Mouse (Mus musculus): Measurements from ENCODE around the gene Rasl11a.
"Not testable (repeated sequence)": the region's sequence is repeated elsewhere in the genome, so short reads cannot be mapped to it uniquely, and the experiment has no call there.

Gene Rasl11a

DNA sequence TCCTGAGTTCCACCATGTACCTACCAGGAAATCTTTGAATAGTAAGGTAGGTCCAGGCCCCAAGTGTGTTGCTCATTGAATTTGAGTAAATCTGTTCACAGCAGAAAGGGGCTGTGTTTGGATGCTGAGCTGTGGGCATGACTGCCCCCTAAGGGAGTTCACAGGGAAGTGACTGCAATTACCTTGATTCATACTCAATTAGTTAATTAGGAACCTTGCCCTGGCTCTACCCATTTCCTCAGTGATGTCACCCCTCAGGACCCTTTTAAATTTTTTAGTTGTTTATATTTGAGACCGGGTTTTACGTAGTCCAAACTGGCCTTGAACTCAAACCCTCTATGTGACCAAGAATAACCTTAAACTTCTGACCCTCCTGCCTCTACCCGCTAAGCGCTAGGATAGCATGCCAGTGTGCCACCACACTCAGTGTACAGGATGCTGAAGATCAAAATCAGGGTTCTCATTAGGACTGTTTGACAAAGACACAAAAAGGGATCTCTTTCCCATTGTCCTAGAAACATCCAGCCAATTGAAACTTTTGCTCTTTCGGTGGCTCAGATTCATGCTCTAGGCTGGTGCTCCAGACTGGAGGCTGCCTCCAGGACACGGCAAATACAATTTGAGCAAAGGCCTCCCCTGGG is 450 bp upstream of the Rasl11a start:
- DNase-seq, result no peak

DNA sequence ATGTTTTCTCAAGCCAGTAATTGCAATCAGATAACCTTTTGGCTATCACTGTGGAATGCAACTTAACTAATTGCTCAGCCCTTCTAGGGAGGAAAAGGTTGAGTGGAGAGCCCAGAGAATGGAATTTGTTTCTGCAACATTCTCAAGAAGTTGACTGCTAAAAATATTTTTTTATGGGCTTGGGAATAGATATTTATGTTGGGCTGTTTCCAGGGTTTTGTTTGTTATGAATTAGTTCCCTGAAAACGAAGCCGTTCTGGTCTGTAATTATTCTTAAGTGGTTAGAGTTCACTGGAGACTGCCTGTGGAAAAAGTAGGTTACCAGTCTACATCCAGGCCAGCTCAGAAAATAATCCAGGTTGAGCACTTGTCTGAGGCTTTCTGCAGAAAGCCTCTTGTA is 1.6 kb downstream of the Rasl11a start:
- DNase-seq, result no peak

DNA sequence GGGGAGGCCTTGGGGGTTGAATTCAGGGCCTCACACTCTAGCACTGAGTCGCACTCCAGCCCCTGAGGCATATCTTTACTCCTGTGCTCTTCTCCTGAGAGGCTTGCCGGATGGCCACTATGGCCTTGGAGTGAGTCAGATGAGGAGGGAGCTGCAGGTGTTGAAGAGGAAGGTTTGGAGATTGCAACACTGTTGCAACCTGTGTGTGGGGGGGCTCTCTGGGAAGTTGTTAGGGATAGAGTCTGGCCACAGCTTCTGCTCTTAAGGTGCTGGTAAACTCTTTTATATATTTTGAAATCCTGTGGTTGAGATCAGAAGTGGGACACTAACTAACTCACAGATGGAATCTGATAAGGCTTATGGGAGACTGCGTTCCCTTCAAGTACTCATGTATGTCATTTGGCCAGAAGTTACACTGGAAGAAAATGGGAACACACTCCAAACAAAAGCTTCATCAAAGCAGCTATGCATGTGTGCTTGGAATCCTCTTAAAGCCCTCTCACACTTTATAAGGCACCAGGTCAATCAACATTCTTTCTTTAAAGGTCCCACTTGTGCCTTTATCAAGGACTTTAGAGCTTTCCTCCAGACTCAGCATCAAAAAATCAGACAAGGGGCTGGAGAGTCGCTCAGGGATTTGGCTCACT is 4.2 kb downstream of the Rasl11a start:
- DNase-seq, result no peak

DNA sequence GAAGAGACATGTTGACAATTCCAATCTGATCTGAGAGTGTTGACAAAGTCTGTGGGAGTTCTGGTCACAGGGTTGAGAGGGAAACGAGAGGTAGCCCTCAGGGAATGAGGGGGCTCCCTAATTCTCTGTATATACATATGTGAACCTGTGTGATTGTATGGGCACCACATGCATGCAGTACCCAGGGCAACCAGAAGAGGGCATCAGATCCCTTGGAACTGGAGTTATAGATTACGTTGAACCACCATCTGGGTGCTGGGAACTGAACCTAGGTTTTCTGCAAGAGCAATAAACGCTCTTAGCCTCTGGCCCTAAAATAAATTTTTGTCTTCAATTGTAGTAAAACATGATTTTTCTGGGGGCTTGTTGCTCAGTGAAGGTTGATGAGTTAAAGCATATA is 11.2 kb downstream of the Rasl11a start:
- DNase-seq, result no peak

DNA sequence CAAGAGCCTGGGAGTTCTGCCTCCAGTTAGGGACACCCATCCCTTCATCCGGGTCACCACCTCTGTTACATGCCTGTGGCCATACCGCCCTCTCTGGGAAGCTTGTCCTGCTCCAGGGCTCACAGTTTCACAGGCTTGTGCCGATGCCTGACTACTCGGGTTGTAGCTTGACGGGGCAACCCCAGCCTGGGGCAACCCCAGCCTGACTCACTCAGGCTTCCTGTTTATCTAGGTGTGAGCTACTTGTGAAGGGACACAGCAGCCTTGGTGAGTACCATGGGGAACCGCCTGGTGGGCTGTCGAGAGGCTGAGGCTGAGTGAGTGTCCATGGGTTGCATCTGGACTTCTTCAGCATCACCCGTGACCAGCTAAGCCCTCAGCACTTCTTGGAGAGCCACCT is 12.7 kb downstream of the Rasl11a start:
- no peak for DNase-seq

DNA sequence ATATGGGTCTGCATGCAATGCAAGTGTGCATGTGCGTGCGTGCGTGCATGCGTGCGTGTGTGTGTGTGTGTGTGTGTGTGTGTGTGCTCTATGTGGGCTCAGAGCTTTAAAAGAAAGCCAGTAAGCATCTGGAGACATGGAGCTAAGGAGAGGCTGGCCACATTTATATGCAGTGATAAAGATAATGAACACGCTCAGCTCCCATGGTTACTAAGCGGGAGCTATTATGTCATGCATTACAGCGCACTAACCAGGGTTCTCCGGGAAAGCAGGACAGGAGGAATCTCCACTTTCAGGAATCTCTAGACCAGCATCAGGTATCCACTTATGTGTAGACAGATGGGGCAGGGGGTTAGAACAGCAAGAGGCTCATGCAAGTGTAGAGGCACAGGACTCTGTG is 13.9 kb downstream of the Rasl11a start:
- DNase-seq, result no peak

DNA sequence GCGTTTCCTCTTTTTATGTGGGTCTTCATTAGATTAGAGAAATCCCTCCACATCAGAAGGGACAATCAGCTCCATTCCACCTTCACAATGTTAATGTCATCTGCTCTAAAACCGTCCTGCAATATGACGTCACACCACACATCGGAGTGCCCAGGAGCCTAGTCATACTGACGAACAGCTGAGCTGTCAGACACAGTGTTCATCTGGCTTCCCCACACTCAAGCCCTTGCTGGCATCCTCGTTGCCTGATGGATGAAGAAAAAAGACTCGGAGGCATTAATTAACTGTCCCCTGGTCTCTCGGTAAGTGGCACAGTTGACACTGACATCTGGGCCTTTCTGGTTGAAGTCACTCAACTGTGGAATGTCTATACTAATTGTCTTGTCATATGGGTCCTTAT is 14.4 kb downstream of the Rasl11a start:
- no peak for DNase-seq

DNA sequence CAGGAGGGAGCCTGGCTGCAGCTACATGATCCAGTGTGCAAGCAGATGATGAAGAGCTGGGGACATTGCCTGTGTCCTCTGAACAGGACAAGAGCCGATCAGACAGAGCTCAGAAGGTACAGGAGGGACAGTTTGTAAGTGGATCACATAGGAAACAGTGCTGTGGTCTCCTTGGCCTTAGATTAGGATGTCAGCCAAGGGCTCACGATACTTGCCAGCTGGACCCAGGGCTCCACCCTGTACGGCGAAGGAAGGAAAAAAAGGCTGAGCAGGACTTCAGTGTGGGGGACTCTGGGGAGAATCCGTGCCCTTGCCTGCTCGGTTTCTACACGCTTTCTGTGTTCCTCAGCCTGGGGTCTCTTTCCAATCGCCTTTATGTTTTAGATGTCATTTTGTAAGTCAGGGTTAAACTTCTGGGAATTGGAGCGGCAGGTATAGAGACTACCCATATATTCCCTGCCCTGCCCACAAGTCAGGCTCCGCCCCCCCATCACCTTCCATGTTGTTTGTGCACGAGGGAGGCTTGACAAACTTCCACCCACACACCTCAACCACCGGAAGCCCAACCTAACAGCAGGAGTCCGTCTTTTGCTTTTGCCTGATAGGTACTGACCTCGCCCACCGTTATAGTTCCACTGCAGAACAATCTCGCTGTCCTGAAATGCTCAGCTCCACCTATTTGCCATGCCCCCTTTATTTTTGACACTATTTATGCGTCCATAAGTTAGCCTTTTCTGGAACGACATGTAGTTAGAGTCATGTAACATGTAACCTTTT is 15.5 kb downstream of the Rasl11a start:
- no peak for DNase-seq

DNA sequence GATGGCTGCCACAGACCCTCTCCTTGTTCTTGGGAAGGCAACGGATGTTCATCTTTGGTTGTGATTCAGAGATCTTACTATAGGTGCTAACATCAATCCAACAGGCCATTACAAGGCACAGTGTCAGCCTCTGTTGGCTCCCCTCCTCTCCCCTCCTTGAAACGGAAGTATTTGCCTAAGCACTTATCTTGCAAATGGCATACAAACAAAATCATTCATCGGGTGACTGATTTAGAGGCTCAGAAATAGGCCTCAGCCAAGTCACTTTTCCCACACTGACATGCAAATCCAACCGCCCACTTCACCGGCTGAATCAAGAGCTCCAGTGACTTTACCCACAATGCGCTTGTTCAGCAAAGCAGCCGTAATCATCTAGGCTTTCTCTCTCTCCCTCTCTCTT is 16.7 kb downstream of the Rasl11a start:
- DNase-seq, result peak; percentile 38

DNA sequence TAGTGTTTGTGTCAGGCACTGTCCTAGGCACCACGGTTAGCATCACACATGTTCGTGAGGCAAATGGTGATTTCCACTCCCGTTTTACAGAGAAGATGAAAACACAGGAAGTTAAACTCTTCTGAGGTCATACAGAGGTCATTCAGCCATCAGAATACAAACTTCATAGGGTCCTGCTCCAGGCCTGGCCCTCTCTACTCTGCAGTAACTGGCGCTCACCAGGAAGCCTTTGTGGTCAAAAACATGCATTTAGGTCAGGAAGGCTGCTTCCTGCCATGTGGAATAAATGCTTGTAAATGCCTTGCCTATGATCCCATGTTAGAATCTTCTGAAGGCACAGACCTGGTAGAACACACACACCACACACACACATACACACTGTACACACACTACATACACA is 20.6 kb downstream of the Rasl11a start:
- DNase-seq, result no peak

DNA sequence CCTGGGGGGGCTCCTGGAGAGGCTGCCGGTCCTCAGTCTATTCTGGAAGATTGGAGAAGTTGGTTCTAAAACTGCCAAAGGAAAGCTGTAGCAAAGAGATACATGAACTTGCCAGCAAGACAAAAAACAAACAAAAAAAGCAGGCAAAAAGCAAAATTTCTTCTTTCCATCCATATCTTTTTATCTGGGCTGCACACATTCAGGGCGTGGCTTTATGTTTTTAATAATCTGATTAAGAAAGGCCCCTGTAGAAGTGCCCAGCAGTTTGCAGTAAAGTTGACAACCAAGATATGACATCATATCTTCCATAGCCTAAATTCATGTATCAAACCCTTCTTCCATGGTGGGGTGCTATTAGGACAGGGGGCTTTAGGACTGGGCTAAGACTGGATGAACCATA is 21.4 kb downstream of the Rasl11a start:
- DNase-seq, result no peak

DNA sequence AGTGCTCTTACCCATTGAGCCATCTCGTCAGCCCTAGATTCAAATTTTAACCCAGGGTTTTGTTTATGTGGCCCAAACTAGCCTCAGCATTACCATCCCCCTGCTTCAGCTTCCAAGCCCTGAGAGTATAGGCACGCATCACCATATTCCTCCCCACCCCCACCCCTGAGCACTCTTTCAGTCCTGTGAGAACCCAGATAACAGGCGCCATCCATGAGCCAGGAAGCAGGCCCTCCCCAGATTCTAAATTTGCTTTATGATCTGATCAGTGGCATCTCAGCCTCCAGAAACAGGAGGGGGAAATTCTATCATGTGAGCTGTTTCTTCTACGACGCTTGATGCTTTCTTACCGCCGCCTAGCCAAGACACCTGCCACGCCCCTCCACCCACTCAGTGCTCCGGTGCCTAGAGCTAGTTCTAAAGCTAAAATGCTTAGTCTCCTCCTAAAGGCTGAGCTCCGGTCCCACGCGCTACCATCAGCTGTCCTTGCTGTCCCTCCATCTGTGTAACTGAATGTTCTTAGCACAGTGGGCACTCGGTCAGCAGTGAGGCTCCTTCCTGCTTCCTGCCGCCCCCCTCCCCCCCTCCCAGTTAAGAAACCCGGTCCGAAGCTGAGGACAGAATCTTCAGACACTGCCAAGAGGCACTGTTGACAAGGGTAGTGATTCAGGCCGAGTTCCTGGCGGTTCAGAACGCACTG is 22.5 kb downstream of the Rasl11a start:
- DNase-seq, result peak; percentile 81

DNA sequence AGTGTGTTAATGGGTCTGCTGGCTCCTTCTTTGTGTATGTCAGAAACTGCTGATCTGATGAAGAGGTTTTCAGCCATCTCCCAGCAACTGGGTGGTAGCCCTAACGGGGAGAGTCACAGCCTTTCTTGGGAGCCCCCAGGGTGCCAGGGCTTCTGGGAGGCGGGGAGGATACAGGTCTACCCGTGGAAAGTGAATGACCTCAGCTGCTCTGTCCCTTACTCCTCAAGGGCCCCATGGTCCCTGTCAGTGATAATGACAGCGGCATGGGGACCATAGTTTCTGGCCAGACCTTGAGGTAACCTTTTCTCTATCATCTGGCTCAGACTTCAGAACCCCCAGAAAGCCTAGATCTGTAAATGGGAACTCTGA is 23.1 kb downstream of the Rasl11a start:
- DNase-seq, result peak; percentile 22

DNA sequence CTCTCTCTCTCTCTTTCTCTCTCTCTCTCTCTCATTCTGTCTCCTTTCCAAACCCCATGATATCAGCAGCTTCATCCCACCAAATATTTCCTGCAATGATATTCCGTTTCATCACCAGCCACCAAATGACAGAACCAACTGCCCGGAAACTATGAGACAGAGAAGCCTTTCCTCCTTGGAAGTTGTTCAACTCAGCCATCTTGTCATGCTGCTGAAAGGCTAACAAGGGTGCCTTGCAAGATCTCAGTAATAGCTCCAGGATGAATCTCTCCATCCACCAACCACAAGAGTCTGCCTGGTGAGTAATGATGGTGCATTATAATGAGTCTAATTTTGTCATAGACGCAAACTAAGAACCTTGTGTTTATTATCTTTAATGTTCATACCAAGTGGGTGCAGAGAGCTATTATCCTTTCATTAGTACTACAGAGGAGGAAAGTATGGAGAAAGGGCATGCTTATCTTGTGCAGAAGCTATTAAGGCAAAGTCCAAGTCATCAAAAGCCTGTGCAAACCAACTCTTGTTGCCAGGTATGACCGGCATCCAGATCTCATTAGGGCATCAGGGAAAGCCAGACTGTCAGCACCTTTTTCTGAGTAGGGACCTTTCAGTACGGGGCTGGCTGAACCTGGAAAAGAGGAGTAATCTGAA is 28.2 kb downstream of the Rasl11a start:
- DNase-seq, result no peak

DNA sequence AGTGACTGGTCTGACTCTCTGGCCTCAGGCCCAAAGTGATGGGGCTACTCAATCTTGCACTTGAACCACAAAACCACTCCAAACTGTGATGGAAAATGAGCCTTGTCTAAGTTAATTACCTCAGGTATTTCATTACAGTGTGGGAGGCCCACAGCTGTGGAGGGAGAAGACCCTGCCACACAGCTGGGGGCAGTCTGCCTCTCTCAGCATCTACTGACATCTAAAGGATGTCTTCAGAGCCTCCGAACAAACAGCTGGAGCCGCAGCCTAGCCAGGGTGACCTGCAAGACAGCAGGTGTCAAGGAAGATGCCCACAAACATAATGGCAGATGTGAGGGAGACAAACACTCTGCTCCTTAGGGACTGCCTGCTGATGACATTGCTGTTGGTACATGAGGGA is 31.2 kb downstream of the Rasl11a start:
- no peak for DNase-seq

DNA sequence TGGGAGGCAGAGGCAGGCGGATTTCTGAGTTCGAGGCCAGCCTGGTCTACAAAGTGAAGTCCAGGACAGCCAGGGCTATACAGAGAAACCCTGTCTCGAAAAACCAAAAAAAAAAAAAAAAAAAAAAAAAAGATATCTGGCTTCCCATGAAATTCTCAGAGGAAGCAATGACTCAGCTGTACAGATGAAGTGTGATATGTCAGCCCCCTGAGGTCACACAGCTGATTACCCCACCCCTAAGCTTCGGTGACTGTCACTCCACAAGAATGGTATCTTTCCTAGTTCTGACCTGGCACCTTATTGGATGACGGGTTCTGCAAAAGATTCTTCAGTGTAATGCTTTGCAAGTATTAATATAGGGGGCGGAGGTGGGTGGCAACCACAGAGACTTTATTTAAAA is 33.0 kb downstream of the Rasl11a start:
- not testable (repeated sequence) for DNase-seq

DNA sequence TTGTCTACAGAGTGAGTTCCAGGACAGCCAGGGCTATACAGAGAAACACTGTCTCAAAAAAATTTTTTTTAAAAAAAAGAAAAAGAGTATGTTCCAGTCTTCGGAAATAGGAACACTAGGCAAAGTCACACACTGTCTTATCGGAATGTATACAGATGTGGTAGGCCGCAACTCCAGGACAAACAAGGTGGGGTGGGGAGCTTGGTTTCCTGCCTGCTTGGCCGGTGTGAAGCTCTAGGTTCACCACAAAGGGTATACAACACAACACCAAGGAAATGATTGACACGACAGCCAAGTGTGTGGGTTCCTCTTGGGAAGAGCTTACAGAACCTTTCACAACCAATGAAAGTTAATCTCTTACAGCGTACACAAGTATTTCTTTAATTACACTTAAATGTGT is 37.4 kb downstream of the Rasl11a start:
- DNase-seq, result no peak

DNA sequence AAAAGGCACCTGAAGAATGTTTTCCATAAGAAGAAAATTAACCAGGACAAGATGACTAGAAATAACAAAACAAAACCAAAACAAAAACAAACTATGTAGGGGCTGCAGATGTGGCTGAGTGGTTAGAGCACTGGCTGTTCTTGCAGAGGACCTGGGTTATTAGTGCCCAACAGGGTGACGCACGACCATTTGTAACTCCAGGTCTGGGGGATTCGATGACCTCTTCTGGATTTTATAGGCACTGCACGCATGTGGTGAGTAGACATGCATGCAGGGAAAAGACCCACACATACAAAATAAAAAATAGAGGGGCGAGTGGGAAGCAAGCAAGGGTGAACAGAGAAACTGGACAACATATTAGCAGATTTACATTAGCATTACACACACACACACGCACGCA is 38.2 kb downstream of the Rasl11a start:
- DNase-seq, result no peak

DNA sequence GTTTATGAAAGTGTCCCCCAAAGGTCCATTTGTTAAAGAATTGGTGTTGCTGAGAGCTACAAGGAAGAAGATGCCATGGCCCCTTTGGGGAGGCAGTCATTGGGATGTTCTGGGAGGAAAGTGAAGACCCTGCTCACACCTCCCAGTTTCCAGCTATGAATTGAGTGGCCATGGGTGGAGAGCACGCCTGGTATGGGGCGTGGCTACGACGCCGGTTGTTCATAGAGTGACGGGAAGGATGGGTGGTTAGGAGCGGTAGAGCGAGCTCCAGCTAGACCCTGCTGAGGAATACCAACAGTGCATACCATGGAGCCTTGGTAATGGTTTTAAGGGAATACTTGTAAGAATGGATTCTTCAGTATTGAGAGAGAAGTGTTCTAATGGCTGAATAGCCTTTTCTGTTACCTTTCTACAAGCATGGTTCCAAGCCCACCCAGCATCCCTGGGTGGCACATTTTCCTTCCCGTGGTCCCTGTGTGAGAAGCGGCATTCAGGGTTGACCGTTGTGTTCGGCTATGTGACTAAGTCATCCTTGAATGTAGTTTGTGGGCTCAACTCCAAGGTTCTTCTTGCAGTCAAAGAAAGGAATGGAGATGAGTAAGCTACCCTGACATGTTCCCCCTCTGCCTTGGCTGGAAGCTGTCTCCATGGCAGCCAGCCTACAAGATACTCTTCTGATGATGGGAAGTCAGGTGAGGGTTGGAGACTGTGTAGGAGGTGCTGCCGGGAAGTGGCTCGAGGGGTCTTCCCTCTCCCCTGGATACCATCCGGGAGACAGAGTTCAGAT is 38.8 kb downstream of the Rasl11a start:
- DNase-seq, result no peak

DNA sequence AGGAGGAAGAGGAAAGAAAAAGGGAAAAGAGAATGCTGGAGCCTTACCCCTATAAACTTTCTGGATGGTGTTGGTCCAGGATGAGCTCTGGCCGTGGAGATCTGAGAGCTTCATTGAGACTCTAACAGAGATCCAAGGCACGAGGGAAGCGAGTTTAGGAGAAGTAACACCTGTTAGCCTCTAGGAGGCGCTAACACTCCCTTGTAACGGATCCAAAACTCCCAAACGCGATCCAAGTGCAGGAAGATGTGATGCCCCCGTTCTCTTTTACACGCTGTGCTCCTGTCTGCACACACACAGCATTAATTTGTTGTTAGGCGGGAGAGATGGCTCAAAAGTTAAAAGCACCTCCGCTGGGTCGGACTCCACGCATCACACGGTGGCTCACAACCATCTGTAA is 46.3 kb downstream of the Rasl11a start:
- no peak for DNase-seq

DNA sequence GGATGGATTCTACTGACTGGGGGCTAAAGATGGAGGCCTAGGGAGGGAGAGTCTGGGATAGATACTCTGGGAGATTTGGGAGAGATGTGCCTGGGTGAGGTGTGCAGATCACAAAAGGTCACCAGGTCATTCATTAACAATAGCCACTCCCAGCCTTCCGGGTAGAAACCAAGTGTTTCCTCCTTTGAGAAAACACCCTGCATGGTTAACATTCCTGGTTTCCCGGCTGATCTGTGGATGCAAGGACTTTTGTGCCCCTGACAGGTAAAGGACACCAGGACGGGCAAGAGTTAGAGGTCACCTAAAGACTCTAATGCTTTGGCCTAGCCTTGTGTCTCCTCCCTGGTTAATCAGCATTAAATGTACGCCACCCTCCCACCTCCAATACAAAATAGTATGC is 48.0 kb downstream of the Rasl11a start:
- DNase-seq, result no peak

DNA sequence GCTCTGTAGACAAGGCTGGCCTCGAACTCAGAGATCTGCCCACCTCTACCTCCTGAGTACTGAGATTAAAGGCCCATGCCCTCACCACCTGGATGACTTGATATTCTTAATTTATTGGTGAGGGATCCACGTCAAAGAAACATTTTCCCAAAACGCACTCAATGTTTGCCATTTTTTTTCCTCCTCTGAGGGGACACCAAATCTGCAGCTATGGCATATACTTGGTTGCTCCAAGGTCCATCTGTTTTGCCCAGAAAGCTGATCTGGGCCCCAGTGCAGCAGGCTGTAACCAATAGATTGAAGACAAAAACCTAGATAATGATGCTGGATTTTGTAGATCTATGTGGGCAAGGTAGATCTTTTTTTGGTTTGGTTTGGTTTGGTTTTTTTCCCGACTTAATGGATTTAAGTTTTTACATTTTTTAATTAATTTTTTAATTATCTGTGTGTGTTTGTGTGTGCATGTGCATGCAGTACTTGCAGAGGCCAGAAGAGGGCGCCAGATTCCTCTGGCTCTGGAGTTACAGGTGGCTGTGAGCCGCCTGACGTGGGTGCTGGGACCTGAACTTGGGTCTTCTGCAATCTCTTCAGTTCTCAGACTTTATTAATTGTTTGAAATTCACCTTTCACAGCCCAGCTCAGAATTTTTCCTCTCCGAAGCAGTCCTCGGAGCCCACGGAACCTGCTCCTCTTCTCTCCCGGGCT is 48.8 kb downstream of the Rasl11a start:
- no peak for DNase-seq

Data from right cerebral cortex, postnatal 14 days (tissue).